Mouse (Mus musculus): ENCODE measurements around the gene Cpox.

Gene Cpox

GRCm38 (mm10) chr16:58751314-58751713 lies 81.2 kb downstream of the Cpox start:
- DNase-seq (ENCODE audit: low read depth, low spot score), result peak; percentile 14

GRCm38 (mm10) chr16:58756191-58756590 lies 86.1 kb downstream of the Cpox start:
- DNase-seq (ENCODE audit: low read depth, low spot score), result no peak

GRCm38 (mm10) chr16:58763076-58763475 lies 93.0 kb downstream of the Cpox start, which contains the start of gene Olfr172:
TSS of gene Olfr172 (minus strand) at chr16:58763176.
- DNase-seq (ENCODE audit: low read depth, low spot score), result no peak

Data from R1 (cell line).